Mouse (Mus musculus): ENCODE measurements around the gene Acot13.
A peak's percentile ranks its signal among the peaks of the same experiment; 100 is the strongest.
"Not testable (repeated sequence)": the region's sequence is repeated elsewhere in the genome, so short reads cannot be mapped to it uniquely, and the experiment has no call there.

Acot13 gene

DNA sequence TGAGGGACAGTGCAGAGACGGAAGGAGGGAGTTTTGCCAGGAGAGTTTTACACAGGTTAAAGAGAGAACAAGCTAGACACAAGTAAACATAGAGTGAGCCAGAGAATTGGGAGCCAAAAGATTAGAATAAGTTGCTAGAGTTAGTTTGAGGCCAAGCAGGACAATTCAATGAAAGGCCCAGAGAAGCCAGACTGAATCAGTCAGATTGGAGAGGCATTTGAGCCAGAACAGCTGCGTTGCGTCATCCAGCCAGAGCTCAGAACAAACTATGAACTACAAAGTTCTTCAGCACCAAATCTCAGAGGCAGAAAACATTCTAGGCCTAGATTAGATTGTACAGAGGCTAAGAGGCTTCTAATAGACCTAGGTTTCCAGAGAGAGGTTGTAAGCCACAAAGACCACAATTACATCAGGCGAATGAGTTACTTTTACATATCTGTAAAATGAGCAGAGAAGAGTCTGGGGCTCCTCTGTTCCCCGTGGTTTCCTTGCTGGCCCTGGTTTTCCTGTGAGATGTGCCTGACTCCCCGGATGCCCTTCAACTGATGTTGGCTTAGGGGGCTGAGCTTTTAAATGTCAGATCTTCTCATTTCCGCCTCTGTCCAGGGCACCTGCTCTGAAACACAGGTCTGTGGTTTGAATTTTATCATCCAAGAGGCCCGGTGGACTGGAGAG is 52.5 kb downstream of the Acot13 start:
- no peak for DNase-seq

DNA sequence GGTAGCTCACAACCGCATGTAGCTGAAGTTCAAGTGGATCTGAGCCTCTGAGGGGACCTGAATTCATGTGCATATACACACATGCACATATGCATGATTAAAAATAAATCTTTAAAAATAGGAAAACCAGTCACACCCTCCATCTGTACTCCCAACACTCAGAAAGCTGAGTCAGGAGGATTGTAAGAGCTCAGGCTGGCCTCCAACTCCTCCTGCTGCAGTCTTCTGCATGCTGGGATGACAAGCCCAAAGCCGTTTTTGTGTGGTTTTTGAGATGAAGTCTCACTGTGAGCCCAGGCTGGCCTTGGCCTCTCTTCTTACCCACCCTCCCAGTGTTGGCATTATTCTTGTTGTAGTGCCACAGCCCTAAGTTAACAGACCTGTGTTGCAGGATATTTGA is 53.3 kb downstream of the Acot13 start:
- no peak for DNase-seq

DNA sequence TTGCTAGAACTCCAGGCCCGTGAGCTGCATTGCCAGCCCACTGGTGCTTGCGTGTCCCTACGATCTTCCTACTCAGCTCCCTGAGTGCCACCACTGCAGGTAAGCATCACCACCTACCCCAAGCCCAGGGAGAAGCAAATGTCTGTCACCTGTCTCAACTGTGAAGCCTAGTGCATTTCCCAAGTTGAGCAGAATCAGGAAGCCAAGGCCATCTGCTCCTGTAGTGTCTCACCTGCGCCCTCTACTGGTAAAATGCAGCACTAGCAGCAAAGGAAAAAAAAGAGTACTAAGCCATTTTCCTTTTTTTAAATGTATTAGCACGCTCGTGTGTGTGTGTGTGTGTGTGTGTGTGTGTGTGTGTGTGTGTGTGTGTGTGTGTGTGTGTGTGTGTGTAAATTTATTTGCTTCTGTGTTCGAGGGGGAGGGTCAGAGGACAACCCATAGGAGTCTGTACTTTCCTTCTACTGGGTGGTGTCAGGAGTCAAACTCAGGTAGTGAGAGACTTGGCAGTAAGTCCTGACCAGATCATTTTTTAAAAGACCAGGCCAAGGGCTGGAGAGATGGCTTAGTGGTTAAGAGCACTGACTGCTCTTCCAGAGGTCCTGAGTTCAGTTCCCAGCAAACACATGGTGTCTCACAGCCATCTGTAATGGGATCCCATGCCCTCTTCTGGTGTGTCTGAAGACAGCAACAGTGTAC is 55.0 kb downstream of the Acot13 start:
- DNase-seq, result peak; percentile 84

DNA sequence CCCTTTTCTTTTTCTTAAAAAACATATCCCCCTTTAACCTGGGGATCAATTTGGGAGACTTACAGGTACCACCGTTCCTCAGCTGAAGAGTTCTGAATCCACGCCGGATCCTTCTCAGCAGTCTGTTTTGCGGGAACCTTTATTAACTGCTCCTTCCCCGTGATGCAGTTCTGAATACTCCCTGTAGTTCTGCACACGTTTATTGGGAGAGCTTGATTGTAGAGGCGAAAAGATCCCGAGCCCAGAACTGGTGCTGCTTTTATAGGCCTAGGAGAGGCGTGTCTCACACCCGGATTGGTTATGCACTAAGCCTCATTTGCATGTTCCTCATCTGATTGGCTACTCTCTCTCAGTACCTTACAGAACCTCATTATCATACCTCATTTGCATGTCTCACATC is 59.9 kb downstream of the Acot13 start:
- not testable (repeated sequence) for DNase-seq

All from retina, postnatal 1 day (tissue).